Mouse (Mus musculus): ENCODE measurements around the gene Ctsz.

Ctsz gene

DNA sequence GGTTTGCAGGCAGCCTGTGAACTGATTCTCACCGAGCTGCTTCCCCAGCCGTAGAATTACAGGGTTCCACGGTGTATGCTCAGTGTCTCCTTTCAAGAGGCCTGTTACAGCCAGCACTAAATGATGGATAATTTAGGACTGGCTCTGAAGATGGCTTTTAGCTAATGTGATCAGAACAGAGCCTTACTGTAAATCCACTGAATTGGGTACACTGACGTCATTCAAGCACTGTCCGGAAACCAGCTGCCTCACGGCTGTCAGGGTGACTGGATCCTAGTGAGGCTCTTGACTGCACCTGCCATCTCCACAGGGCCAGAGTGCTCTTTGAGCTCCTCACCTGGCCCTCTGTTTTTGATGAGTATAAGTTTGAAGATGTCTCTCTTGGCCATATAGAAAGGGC is 17.7 kb downstream of the Ctsz start:
- CTCF ChIA-PET: interaction anchor here in 1 of 4 experiments (0.6 kb wide), 1 partner anchor 12 kb away, joined by 3 read pairs; no protein-coding TSS in a partner anchor
- POLR2A ChIA-PET: interaction anchor here in 3 of 4 experiments (1.0 to 1.4 kb wide), 4 partner anchors 9 to 101 kb away, joined by 3 read pairs; no protein-coding TSS in a partner anchor

DNA sequence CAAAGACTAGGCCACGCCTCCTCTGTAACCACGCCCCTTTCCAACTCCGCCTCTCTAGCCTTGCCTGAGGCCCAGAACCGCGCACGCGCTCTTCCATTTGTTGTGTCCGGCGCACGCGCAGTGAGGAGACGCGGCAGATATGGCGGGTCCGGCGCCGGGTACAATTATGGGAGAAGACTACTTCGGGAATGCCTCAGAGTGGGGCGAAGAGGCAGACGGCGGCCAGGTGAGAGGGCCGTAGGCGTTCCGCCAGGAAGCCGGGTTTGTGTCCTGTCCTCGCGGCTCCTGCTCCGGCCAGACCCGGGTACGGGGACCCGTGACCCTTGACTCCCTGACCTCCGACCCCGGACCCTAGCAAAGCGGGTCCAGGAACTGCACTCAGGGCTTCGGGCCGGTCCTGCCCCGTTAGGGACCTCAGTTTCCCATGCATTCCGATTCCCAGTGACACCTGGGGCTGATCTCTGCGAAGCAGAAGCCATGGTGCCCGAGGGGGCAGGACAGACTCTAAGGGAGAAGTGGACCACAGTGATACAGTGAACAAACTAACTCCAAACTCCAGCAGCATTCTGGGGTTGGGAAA is 23.0 kb downstream of the Ctsz start, which contains the start of gene Nelfcd:
TSS of gene Nelfcd (plus strand) at position 74 of the 580 bp plus-strand sequence.
- POLR2A ChIA-PET: interaction anchor here in 2 of 4 experiments (0.7 to 1.6 kb wide), 6 partner anchors 13 to 1199 kb away, joined by 3 to 4 read pairs (median 4); partner anchors contain the start of gene Atp5e (in 1 of the 2)
- CTCF ChIA-PET: interaction anchor here in 3 of 4 experiments (0.6 to 0.7 kb wide), 6 partner anchors 15 to 1445 kb away, joined by 3 to 9 read pairs (median 4); no protein-coding TSS in a partner anchor

DNA sequence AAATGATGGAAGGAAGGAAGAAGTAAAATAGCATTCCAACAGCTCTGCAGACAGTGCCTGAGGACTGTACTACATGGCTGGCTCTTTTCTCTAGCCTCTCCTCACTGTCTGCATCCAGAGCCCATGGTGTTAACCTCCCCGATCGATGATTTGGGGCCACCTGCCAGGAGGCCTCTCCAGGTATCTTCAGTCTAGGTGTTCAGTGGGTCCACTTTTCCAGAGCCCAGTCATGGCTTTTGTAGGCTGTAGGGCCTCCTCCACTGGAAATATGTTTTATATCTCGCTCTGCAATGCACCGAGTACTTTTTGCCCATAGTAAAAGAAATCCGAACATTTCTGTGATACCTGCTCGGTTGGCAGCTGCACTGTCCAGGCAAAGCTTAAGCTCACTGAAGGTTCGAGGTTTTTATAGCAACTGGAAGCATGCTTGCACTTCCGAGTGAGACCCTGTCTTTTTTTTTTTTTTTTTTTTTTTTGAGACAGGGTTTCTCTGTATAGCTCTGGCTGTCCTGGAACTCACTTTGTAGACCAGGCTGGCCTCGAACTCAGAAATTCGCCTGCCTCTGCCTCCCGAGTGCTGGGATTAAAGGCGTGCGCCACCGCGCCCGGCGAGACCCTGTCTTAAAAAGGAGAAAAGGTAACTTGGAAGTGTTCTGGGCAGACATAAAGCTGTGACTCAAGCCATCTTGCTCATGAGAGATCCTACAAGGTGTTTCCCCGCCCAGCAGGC is 23.7 kb downstream of the Ctsz start:
- POLR2A ChIA-PET: interaction anchor here in 2 of 4 experiments (0.7 to 1.6 kb wide), 6 partner anchors 14 to 1198 kb away, joined by 3 to 4 read pairs (median 4); partner anchors contain the start of gene Atp5e (in 1 of the 2)
- CTCF ChIA-PET: interaction anchor here in 3 of 4 experiments (0.6 to 0.7 kb wide), 6 partner anchors 15 to 1444 kb away, joined by 3 to 9 read pairs (median 4); no protein-coding TSS in a partner anchor

DNA sequence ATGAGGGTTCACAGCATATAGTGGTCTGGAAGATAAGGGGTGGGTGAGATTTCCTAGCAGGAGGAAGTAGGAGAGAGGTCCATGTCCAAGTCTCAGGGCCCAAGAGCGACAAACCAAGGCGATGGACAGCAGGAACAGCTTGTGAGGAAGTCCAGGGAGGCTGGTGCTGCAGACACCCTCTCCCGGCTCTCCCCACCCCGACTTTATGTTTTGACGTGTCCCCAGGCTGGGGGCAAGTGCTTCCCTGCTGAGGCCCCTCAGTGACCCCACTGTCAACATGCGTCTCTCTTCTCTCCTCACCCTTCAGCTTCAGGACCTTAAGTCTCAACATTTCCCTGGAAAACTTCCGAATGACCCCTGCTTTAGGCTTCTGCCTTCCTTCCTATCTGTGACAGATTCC is 25.7 kb downstream of the Ctsz start:
- ChIA-PET POLR2A (interaction anchor here in 1 of 4 experiments (1.4 to 1.5 kb wide), 2 partner anchors 11 to 50 kb away, joined by 5 to 8 read pairs; partner anchors contain the start of gene Atp5e), CTCF (no interaction called here)

DNA sequence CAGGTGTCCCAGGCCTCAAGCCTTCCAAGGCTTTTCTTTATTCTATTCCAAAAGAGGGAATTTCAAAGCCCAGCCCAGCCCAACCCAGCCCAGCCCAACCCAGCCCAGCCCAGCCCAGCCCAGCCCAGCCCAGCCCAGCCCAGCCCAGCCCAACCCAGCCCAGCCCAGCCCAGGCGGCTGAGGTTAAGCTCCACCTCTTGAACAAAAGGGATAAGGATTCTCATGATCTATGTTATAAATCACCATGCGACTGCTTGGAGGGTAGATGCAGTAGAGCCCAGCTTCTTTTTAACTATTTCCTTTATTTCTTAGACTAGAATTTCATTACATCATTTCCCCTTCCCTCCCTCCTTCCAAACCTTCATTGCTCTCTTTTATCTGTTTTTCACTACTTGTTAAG is 28.6 kb downstream of the Ctsz start:
- ChIA-PET POLR2A (interaction anchor here in 2 of 4 experiments (0.6 to 1.7 kb wide), 3 partner anchors 14 to 127 kb away, joined by 3 to 4 read pairs (median 3); no protein-coding TSS in a partner anchor), CTCF (interaction anchor here in 1 of 4 experiments (0.6 kb wide), 1 partner anchor 23 kb away, joined by 3 read pairs; no protein-coding TSS in a partner anchor)

DNA sequence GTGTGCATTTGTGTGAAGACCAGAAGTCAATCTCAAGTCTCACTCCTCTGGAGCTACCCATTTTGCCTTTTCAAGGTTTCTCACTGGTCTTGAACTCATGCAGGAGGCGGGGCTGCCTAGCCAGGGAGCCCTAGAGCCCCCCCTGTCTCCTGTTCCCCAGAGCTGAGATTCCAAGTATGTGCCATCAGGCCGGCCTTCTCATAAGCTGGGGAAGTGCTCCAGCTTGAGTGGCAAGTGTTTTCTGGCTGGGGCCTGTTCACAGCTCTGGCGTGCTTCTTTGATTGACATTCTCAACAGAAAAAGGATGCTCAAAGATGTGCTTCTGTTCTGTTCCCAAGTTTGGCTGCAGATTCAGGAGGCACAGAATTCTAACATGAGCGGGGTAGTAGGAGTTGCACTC is 38.4 kb downstream of the Ctsz start:
- POLR2A ChIA-PET: interaction anchor here in 2 of 4 experiments (0.5 to 1.1 kb wide), 4 partner anchors 38 to 678 kb away, joined by 3 to 4 read pairs (median 3); no protein-coding TSS in a partner anchor
- CTCF ChIA-PET: interaction anchor here in 1 of 4 experiments (0.5 kb wide), 1 partner anchor 15 kb away, joined by 3 read pairs; the partner anchor contains the start of gene Nelfcd

DNA sequence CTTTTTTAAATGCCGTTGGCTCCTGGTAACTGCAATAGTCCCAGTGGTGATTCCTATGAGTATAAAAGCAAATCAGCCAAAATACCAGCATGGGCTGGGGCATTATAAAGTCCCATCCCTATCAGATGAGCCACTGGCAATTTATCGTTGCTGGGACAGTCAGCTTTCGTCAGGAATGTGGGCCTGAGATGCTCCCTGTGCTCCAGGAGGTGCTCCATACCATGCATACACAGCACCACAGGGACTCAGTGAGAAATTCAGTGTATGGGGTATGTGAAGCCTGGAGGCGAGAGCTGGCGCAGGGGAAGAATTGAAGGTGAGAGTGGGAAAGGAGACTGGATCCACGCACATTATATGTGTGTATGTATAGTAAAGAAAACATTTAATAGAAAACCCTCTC is 41.0 kb downstream of the Ctsz start:
- ChIA-PET POLR2A (interaction anchor here in 1 of 4 experiments (0.6 kb wide), 1 partner anchor 165 kb away, joined by 4 read pairs; no protein-coding TSS in a partner anchor), CTCF (no interaction called here)

DNA sequence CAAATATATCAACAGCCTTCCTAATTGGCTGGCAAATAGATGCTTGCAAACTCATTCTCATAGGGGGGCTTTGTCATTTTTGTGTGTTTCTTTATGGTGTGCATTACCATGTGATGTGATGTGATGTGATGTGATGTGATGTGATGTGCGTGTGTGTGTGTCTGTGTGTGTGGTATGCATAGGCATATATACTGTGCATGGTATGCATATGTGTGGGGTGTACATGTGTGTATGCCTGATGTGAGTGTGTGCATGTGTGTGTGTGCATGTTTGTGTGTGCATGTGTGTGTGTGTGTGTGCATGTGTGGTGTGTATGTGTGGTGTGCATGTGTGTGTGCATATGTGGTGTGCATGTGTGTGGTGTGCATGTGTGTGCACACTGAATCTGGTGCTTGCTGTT is 41.8 kb downstream of the Ctsz start:
- POLR2A ChIA-PET: interaction anchor here in 2 of 4 experiments (0.6 to 0.7 kb wide), 2 partner anchors 166 to 272 kb away, joined by 3 to 4 read pairs; no protein-coding TSS in a partner anchor
- CTCF ChIA-PET: no interaction called here

DNA sequence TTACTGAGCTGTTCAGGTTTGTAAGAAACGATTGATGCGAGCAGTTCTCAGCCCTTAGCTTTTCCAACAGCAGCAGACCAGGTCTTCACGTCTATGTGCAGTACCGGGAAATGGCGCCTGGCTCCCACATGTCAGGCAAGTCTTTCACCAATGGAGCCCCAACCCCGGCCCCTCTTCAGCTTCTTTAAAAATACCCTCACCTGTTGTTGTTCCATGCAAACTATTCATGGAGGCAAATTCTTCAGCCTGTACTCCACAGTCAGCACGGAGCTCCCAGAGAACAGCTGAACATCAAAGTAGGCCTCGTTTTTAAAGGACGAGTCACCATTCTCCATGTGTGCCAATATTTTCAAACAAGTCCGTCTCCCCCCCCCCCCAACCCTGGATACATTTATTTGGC is 42.2 kb downstream of the Ctsz start:
- ChIA-PET CTCF (no interaction called here), POLR2A (interaction anchor here in 1 of 4 experiments (0.7 to 0.9 kb wide), 2 partner anchors 13 to 272 kb away, joined by 3 to 4 read pairs; no protein-coding TSS in a partner anchor)

DNA sequence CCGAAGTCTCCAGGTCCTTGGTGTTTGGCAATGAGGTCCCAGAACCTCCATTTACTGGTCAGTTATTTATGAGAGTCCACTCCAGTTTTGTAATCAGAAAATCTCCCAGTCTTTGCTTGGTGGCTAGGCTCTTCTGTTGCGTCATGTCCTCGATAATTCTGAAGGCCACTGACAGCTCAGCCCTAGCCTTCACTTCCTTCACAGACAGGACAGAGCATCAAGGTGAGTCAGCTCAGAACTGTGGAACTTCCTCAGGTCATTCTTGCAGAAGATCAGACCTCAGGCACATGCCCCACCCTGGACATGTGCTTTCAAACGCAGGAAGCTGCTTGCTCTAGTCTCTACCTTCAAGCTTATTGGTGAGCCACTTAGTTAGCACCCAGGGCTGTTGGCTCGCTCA is 45.5 kb downstream of the Ctsz start:
- ChIA-PET POLR2A (interaction anchor here in 1 of 4 experiments (2.0 kb wide), 1 partner anchor 13 kb away, joined by 4 read pairs; no protein-coding TSS in a partner anchor), CTCF (interaction anchor here in 1 of 4 experiments (1.1 kb wide), 1 partner anchor 50 kb away, joined by 3 read pairs; no protein-coding TSS in a partner anchor)

DNA sequence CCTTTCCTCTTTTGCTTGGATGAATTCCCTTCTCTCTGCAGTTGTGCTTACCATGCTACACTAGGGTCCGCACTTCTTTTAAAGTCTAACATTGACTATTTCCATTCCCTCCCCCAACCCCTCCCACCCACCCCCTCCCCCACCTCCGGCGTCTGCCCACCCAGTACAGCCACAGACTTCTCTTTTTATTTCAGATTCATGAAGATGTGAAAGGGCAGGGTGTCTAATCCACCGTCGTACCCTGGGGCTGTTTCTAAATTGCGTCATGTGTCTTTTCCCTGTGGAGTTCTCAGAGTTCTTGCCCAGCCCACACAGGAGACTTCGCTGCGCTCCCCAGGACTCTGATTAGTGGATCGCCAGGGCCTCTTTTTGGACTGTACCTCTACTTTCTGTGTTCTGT is 46.3 kb downstream of the Ctsz start:
- POLR2A ChIA-PET: interaction anchor here in 1 of 4 experiments (2.0 kb wide), 1 partner anchor 13 kb away, joined by 4 read pairs; no protein-coding TSS in a partner anchor
- CTCF ChIA-PET: no interaction called here

DNA sequence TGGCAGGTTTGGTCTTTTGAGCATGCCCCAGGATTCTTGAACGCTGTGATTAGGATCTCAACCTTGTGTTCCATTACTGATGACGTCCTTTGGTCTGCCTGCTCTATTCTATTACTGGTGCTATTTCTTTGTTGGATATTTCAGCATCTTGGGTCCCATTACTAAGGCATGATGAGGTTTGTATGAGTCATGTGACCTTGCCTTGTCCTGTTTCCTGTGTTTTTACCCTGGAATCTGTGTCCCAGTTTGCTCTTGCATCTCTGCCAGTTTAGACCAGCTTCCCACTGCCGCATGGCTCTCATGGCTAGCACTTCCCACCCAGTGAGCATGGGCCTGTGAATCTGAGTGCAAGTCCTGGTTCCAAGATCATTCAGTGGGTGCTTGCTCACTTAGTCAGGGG is 46.9 kb downstream of the Ctsz start:
- CTCF ChIA-PET: no interaction called here
- POLR2A ChIA-PET: interaction anchor here in 2 of 4 experiments (0.6 to 2.0 kb wide), 2 partner anchors 12 to 63 kb away, joined by 3 to 4 read pairs; no protein-coding TSS in a partner anchor

DNA sequence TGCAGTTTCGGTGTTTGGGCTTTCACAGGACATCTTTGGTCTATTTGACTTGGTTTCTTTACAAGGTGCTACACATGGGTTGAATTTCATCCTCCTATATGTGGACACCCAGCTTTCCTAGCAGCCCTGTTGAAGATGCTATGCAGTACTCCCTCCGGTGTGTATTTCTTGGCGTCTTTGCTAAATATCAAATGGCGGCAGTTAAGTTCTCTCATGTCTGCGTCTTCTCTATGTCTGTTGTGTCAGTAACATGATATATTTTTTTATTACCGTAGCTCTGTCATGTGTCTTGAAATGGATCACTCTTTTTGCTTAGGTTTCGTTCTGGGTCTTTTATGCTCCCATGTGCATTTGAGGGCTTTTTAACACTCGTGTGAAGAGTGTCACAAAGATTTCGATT is 57.8 kb downstream of the Ctsz start:
- ChIA-PET CTCF (interaction anchor here in 2 of 4 experiments (0.6 kb wide), 2 partner anchors 10 to 72 kb away, joined by 3 read pairs; no protein-coding TSS in a partner anchor), POLR2A (no interaction called here)

Measured in embryonic stem cell, embryonic (primary cell).